Mouse (Mus musculus) lung, embryonic 15.5 days (tissue): ENCODE data around the gene Bcor. TPM values are rescaled to one million over a fixed set of nuclear protein-coding genes. Genes with fewer than 3 reads are reported as not detected.

ENCODE experiments used
- ATAC-seq: fragments of 200-750 bp; cut with Nextera tagmentation; 2 replicates; pipeline ENCODE4 v1.8.0; 2017; ENCODE audit warnings: moderate number of reproducible peaks, borderline replicate concordance; ENCODE audit not compliant: low FRiP score, low TSS enrichment; ENCODE audit errors: extremely low read depth
- H3K27ac ChIP-seq: fragments of 300-500 bp; sonication (generic); 2 replicates; pipeline ENCODE4 v1.5.1; 2015; ENCODE audit warnings: moderate library complexity, mild to moderate bottlenecking, inconsistent platforms
- H3K27me3 ChIP-seq: fragments of 300-500 bp; sonication (generic); 2 replicates; pipeline ENCODE4 v1.6.1; 2015; ENCODE audit warnings: inconsistent platforms
- H3K36me3 ChIP-seq: fragments of 300-500 bp; sonication (generic); 2 replicates; pipeline ENCODE4 v1.6.1; 2015; ENCODE audit warnings: inconsistent platforms
- H3K4me1 ChIP-seq: fragments of 300-500 bp; sonication (generic); 2 replicates; pipeline ENCODE4 v1.6.1; 2015; ENCODE audit warnings: inconsistent platforms
- H3K4me2 ChIP-seq: fragments of 300-500 bp; sonication (generic); 2 replicates; pipeline ENCODE4 v1.6.1; 2015; ENCODE audit warnings: inconsistent platforms, mild to moderate bottlenecking, moderate library complexity
- H3K4me3 ChIP-seq: fragments of 300-500 bp; sonication (generic); 2 replicates; pipeline ENCODE4 v1.5.1; 2015; ENCODE audit warnings: mild to moderate bottlenecking, inconsistent platforms
- H3K9ac ChIP-seq: fragments of 300-500 bp; sonication (generic); 2 replicates; pipeline ENCODE4 v1.6.1; 2015; ENCODE audit warnings: inconsistent platforms
- H3K9me3 ChIP-seq: fragments of 300-500 bp; sonication (generic); 2 replicates; pipeline ENCODE4 v1.6.1; 2016; ENCODE audit warnings: inconsistent platforms
- WGBS: fragments of 180-500 bp; shearing (Covaris S2); methylation state at CpG from one replicate; pipeline ENCODE4 v1.1.7; 2015; 5-methylcytosine and 5-hydroxymethylcytosine counted together
- polyA plus RNA-seq: library from polyadenylated mRNA; unstranded; fragments of >200 nt; fragmentation: Nextera tagmentation; extraction: Ambion mirVana; gene quantifications from 2 replicates; pipeline ENCODE4 v1.2.1, GENCODE M21; 2015

Gene Bcor
- polyA plus RNA-seq, 1 experiment from 2014 or later = 20.8 TPM

DNA sequence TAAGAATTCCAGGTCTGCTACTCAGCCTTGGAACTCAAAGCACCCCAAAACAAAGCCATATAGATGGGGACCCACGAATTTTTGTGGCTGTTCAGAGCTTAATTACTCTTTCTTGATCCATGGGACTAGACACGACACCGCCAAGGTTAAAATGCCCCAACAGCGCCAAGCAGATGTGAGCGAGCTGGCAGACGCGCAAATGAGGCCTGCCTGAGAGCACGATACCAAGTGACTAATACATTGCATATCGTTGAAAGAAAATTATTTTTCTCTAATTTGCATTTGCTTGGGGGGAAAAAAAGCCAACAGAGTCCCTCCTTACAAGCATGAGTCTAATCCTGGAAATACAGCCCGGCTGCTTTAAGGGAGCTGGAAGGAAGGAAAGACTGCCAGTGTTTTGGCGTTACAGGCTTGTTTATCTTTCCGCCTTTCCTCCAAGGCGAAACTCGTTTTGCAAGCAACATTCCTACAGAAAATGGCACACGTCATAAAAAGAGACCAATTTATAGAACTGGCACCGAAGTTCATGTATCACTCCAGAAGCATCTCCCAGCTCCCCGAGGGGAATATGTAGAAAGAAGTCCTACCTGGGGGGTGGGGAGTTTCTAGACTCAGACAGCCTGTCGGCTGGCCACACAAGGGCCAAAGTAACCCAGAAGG lies 92.2 kb downstream of the Bcor start:
- Histone ChIP-seq H3K4me2 (peak overlapping the region; percentile 37), H3K9me3 (no peaks in the 10 kb centered on the region), H3K4me1 (peaks cover 96% of the 10 kb centered on the region), H3K27ac (peak overlapping the region; percentile 71), H3K27me3 (peaks cover 37% of the 10 kb centered on the region), H3K36me3 (no peaks in the 10 kb centered on the region), H3K9ac (no peak overlapping the region), H3K4me3 (no peak overlapping the region)
- ATAC-seq = no peak
- 14% methylated on average over 18 of the region's 18 CpGs for WGBS

GRCm38 (mm10) chrX:12067031-12067430 lies 93.1 kb downstream of the Bcor start:
- Histone ChIP-seq H3K4me2 (peak overlapping the region; percentile 26; the same call in 1 of the 2 replicates), H3K4me1 (peaks cover 93% of the 10 kb centered on the region), H3K27ac (no peak overlapping the region), H3K9ac (0 out of 2 replicates have a peak overlapping the region, but pooled peaks have one; percentile 13), H3K4me3 (no peak overlapping the region), H3K27me3 (peaks cover 37% of the 10 kb centered on the region), H3K9me3 (no peaks in the 10 kb centered on the region), H3K36me3 (no peaks in the 10 kb centered on the region)
- no peak for ATAC-seq
- 22% methylated on average over 6 of the region's 6 CpGs for WGBS

GRCm38 (mm10) chrX:12065782-12066181 lies 94.4 kb downstream of the Bcor start:
- Histone ChIP-seq H3K27ac (no peak overlapping the region), H3K9ac (no peak overlapping the region), H3K4me1 (peaks cover 81% of the 10 kb centered on the region), H3K36me3 (no peaks in the 10 kb centered on the region), H3K27me3 (peaks cover 37% of the 10 kb centered on the region), H3K4me3 (no peak overlapping the region), H3K9me3 (no peaks in the 10 kb centered on the region), H3K4me2 (no peak overlapping the region)
- no peak for ATAC-seq
- 28% methylated on average over 9 of the region's 9 CpGs for WGBS

GRCm38 (mm10) chrX:12062932-12063260 lies 97.3 kb downstream of the Bcor start:
- Histone ChIP-seq H3K27ac (no peak overlapping the region), H3K4me1 (peaks cover 55% of the 10 kb centered on the region), H3K4me3 (no peak overlapping the region), H3K4me2 (no peak overlapping the region), H3K9me3 (no peaks in the 10 kb centered on the region), H3K27me3 (peaks cover 15% of the 10 kb centered on the region; the same call in 1 of the 2 replicates), H3K36me3 (peaks cover 7% of the 10 kb centered on the region; the same call in 1 of the 2 replicates), H3K9ac (no peak overlapping the region)
- WGBS = 43% methylated on average over 5 of the region's 6 CpGs
- ATAC-seq = no peak

DNA sequence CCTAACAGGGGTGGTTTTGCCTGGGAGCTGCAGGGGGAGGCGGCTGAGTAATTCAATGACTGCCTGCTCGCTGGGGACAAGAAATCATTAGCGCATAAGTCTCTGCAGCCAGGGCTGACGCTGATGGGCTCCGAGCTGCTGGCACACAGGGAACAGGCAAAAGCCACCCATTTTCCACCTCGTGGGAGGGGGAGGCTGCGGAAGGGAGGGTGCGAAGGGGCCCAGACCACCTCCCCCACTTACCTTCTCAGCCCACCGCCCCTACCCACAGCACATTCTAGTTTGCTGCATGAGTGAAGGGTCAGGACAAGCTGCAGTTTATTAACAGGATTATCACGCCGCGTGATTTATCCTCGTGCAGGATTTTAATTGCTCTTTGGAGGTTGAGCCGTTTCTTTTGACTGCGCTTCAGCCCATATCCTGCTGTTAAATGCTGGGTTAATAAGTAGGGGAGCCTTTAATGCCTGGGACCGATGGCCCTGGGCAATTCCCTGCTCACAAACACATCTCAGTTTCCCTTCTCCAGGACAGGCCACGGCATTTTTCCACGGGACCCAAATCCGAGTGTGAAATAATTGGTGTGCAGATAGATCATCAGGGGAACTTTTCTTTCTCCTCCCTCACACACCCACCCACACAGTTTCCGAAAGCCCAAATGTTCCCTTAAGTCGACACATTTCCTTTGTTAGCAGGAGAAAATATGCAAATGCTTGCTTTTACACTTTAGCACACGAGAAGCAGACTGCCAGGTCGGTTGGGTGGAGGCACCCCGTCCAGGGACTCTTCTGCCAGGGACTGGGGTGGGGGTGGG lies 97.8 kb downstream of the Bcor start:
- ATAC-seq = no peak
- peaks cover 12% of the 10 kb centered on the region; the same call in 1 of the 2 replicates for H3K27me3 ChIP-seq
- H3K27ac ChIP-seq = no peak overlapping the region
- no peak overlapping the region for H3K4me3 ChIP-seq
- H3K4me1 ChIP-seq = peaks cover 49% of the 10 kb centered on the region
- no peak overlapping the region for H3K9ac ChIP-seq
- peaks cover 11% of the 10 kb centered on the region; the same call in 1 of the 2 replicates for H3K36me3 ChIP-seq
- H3K9me3 ChIP-seq = no peaks in the 10 kb centered on the region
- H3K4me2 ChIP-seq = no peak overlapping the region
- 41% methylated on average over 24 of the region's 24 CpGs for WGBS

GRCm38 (mm10) chrX:12060848-12061247 lies 99.3 kb downstream of the Bcor start:
- no peaks in the 10 kb centered on the region; the same call in 1 of the 2 replicates for H3K27me3 ChIP-seq
- WGBS = 65% methylated on average over 3 of the region's 3 CpGs
- H3K9me3 ChIP-seq = no peaks in the 10 kb centered on the region

GRCm38 (mm10) chrX:12057210-12057609 lies 102.9 kb downstream of the Bcor start:
- Histone ChIP-seq H3K9ac (no peak overlapping the region), H3K9me3 (no peaks in the 10 kb centered on the region), H3K27me3 (no peaks in the 10 kb centered on the region), H3K4me1 (0 out of 2 replicates have a peak, but pooled peaks cover 3% of the 10 kb centered on the region), H3K27ac (no peak overlapping the region), H3K4me2 (no peak overlapping the region), H3K36me3 (peaks cover 20% of the 10 kb centered on the region; the same call in 1 of the 2 replicates), H3K4me3 (no peak overlapping the region)
- 87% methylated on average over 11 of the region's 11 CpGs for WGBS
- ATAC-seq = no peak

More at GRCm38 (mm10) chrX:12060848-12061247, 99.3 kb downstream of the Bcor start:
- Histone ChIP-seq H3K9ac (no peak overlapping the region), H3K36me3 (peaks cover 20% of the 10 kb centered on the region; the same call in 1 of the 2 replicates), H3K27ac (no peak overlapping the region), H3K4me2 (no peak overlapping the region), H3K4me3 (no peak overlapping the region), H3K4me1 (peaks cover 35% of the 10 kb centered on the region)
- no peak for ATAC-seq

DNA sequence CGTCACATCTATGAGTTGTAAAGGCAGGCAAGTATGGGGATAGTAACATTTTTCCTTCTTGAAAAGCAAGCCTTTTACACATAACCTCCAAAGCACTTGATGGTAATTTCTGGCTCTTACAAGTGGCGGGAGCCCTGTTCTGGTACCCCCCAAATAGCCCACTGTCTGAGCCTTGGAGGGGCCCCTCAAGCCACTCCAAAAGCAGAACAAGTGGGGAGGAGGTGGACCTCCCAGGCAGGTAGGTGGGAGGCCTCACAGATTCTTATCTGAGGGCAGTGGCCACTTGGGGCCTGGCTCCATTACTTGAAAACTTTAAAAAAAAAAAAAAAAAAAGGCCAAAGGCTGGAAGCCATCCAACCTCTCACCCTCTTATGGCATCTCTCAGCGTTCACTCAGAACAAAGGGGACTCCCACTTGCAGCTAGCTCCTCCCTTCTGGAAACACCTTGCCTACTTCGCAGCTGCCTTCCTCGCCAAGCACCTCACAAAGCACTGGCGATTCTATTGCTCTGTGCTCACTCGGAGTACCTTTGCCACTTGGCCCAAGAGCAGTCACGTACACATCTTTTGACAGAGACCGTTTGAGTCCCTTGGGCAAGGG lies 106.7 kb downstream of the Bcor start:
- peaks cover 11% of the 10 kb centered on the region for H3K4me1 ChIP-seq

GRCm38 (mm10) chrX:12052651-12053050 lies 107.5 kb downstream of the Bcor start:
- ATAC-seq = no peak
- no peak overlapping the region for H3K4me2 ChIP-seq
- H3K36me3 ChIP-seq = peaks cover 12% of the 10 kb centered on the region; the same call in 1 of the 2 replicates
- no peaks in the 10 kb centered on the region for H3K9me3 ChIP-seq
- 100% methylated on average over 1 of the region's 1 CpGs for WGBS
- no peak overlapping the region for H3K9ac ChIP-seq
- no peak overlapping the region for H3K4me3 ChIP-seq
- H3K27me3 ChIP-seq = no peaks in the 10 kb centered on the region
- H3K4me1 ChIP-seq = peaks cover 17% of the 10 kb centered on the region
- H3K27ac ChIP-seq = no peak overlapping the region

More for the DNA sequence above, 106.7 kb downstream of the Bcor start:
- ATAC-seq = peak; percentile 77
- Histone ChIP-seq H3K36me3 (peaks cover 18% of the 10 kb centered on the region; the same call in 1 of the 2 replicates), H3K4me2 (no peak overlapping the region), H3K4me3 (no peak overlapping the region), H3K27ac (no peak overlapping the region; the same call in 1 of the 2 replicates), H3K9ac (no peak overlapping the region), H3K9me3 (no peaks in the 10 kb centered on the region), H3K27me3 (no peaks in the 10 kb centered on the region)
- WGBS = 50% methylated on average over 9 of the region's 9 CpGs

DNA sequence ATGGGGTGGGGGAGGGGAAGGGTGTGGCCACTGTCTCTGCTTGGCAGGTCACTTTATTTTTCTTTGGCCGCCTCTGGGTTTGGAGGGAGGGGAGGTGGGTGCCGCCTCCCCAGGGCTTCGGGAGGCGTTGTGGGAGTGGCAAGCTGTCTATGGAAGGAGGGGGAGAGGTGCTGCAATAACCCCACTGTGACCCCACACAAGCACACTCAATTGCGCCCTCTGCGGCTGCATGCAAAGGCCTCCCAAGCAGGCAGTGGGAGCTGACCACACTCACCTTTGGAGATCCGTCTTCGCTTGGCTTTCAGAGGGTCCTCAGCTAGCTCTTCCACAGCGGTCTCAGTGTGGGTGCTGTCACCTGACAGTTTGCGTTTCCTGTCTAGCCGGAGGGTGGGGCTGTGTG lies 111.4 kb downstream of the Bcor start:
- WGBS = 40% methylated on average over 7 of the region's 11 CpGs

DNA sequence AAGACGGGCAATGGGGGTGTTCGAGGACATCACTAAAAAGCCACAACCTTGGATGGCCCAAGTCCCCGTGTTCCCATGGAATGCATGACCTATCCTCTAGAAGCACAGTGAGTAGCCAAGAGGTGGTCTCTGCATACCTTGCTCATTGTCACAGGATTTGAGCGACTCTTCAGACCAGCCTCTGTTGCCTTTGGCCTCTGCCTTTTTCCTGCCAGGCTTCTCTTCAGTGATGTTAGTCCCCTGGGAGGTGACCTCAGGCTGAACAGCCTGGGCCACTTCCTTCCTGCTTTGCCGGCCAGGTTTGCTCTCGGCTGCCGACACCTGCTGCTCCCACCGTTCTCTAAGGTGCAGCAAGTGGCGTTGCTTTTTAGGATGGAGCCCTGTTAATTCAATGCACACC lies 112.0 kb downstream of the Bcor start:
- H3K4me1 ChIP-seq = peaks cover 19% of the 10 kb centered on the region
- H3K9ac ChIP-seq = no peak overlapping the region
- peaks cover 4% of the 10 kb centered on the region for H3K36me3 ChIP-seq
- no peak for ATAC-seq
- H3K4me3 ChIP-seq = no peak overlapping the region
- H3K9me3 ChIP-seq = no peaks in the 10 kb centered on the region
- no peaks in the 10 kb centered on the region for H3K27me3 ChIP-seq
- H3K27ac ChIP-seq = no peak overlapping the region
- WGBS = 41% methylated on average over 9 of the region's 9 CpGs
- H3K4me2 ChIP-seq = no peak overlapping the region

More for the DNA sequence above, 111.4 kb downstream of the Bcor start:
- Histone ChIP-seq H3K4me3 (no peak overlapping the region), H3K36me3 (peaks cover 4% of the 10 kb centered on the region; the same call in 1 of the 2 replicates), H3K27me3 (no peaks in the 10 kb centered on the region), H3K9me3 (no peaks in the 10 kb centered on the region), H3K4me1 (peaks cover 19% of the 10 kb centered on the region), H3K4me2 (no peak overlapping the region), H3K9ac (no peak overlapping the region), H3K27ac (no peak overlapping the region)
- no peak for ATAC-seq
